Mouse (Mus musculus) ES-Bruce4 (cell line): ENCODE results near the gene Tada1. TPM values are rescaled to one million over a fixed set of nuclear protein-coding genes. Genes with fewer than 3 reads are reported as not detected.

ENCODE experiments used
- H3K27ac ChIP-seq: 2 replicates; pipeline ENCODE4 v1.5.1; 2012; ENCODE audit warnings: low read length, inconsistent platforms; ENCODE audit not compliant: insufficient read depth
- H3K27me3 ChIP-seq: 2 replicates; pipeline ENCODE4 v1.6.1; 2012; ENCODE audit warnings: mild to moderate bottlenecking, low read length, inconsistent platforms; ENCODE audit not compliant: control insufficient read depth, poor library complexity, insufficient read depth, severe bottlenecking
- H3K36me3 ChIP-seq: 2 replicates; pipeline ENCODE4 v1.6.1; 2012; ENCODE audit warnings: inconsistent platforms, mild to moderate bottlenecking, low read length, moderate library complexity; ENCODE audit not compliant: control insufficient read depth, poor library complexity, insufficient read depth, severe bottlenecking
- H3K4me1 ChIP-seq: one replicate; pipeline ENCODE4 v1.8.1; 2011; ENCODE audit warnings: low read length; ENCODE audit not compliant: control insufficient read depth, insufficient read depth
- H3K4me3 ChIP-seq: 2 replicates; pipeline ENCODE4 v1.5.1; 2011; ENCODE audit warnings: low read depth, mild to moderate bottlenecking, low read length
- H3K9ac ChIP-seq: 2 replicates; pipeline ENCODE4 v1.6.1; 2012; ENCODE audit warnings: low read depth, mild to moderate bottlenecking, inconsistent platforms; ENCODE audit not compliant: poor library complexity, severe bottlenecking
- H3K9me3 ChIP-seq: replicated peaks from 2 replicates; pipeline ENCODE4 v1.6.1; 2012; ENCODE audit warnings: mild to moderate bottlenecking, low read length, inconsistent platforms; ENCODE audit not compliant: control insufficient read depth, poor library complexity, insufficient read depth, severe bottlenecking
- CTCF ChIP-seq: IDR thresholded peaks from one replicate; pipeline ENCODE4 v1.8.1; 2011; ENCODE audit warnings: low read depth, low read length
- EP300 ChIP-seq: IDR thresholded peaks from 2 replicates; pipeline ENCODE4 v1.6.1; 2011; ENCODE audit warnings: low read depth, low read length; ENCODE audit not compliant: insufficient read depth
- POLR2A ChIP-seq: IDR thresholded peaks from one replicate; pipeline ENCODE4 v1.8.1; 2011; ENCODE audit warnings: low read length; ENCODE audit not compliant: insufficient read depth
- polyA plus RNA-seq: library from polyadenylated mRNA; stranded (reverse); fragments of >200 nt; gene quantifications from 2 replicates; pipeline ENCODE4 v1.2.4, GENCODE M21; 2011; ENCODE audit warnings: low read depth; ENCODE audit not compliant: missing spikeins, insufficient read depth, insufficient read length

Gene Tada1
- polyA plus RNA-seq, 1 experiment = 3.7 TPM

GRCm38 (mm10) chr1:166401455-166401854 is 22.6 kb downstream of the Tada1 start:
- H3K9me3 ChIP-seq = no peaks in the 10 kb centered on the region
- TF ChIP-seq POLR2A = no peak
- TF ChIP-seq CTCF = no peak
- TF ChIP-seq EP300 = no peak
- H3K4me1 ChIP-seq = no peaks in the 10 kb centered on the region
- no peaks in the 10 kb centered on the region for H3K36me3 ChIP-seq
- H3K27me3 ChIP-seq = no peaks in the 10 kb centered on the region; the same call in 1 of the 2 replicates
- H3K4me3 ChIP-seq = no peak overlapping the region
- no peak overlapping the region for H3K27ac ChIP-seq
- no peak overlapping the region for H3K9ac ChIP-seq

- Histone ChIP-seq H3K36me3 (no peaks in the 10 kb centered on the region), H3K27me3 (no peaks in the 10 kb centered on the region; the same call in 1 of the 2 replicates), H3K9me3 (no peaks in the 10 kb centered on the region), H3K4me1 (no peaks in the 10 kb centered on the region), H3K27ac (no peak overlapping the region), H3K4me3 (no peak overlapping the region), H3K9ac (no peak overlapping the region)
- TF ChIP-seq CTCF (no peak), POLR2A (no peak), EP300 (no peak)
These were observed 23.1 kb downstream of the Tada1 start for GRCm38 (mm10) chr1:166402003-166402402.

- TF ChIP-seq POLR2A (no peak), EP300 (no peak), CTCF (no peak)
- Histone ChIP-seq H3K9me3 (no peaks in the 10 kb centered on the region), H3K27ac (no peak overlapping the region), H3K4me3 (no peak overlapping the region), H3K4me1 (no peaks in the 10 kb centered on the region), H3K9ac (no peak overlapping the region), H3K27me3 (no peaks in the 10 kb centered on the region; the same call in none of the 2 replicates), H3K36me3 (no peaks in the 10 kb centered on the region)
These were observed 24.9 kb downstream of the Tada1 start for GRCm38 (mm10) chr1:166403846-166404245.

- Histone ChIP-seq H3K36me3 (no peaks in the 10 kb centered on the region), H3K4me3 (peak overlapping the region; percentile 18), H3K27ac (no peak overlapping the region), H3K27me3 (peaks cover 13% of the 10 kb centered on the region), H3K9ac (peak overlapping the region; percentile 41), H3K4me1 (no peaks in the 10 kb centered on the region), H3K9me3 (peaks cover 24% of the 10 kb centered on the region)
- TF ChIP-seq CTCF (no peak), EP300 (no peak), POLR2A (no peak)
These were observed 30.3 kb downstream of the Tada1 start for GRCm38 (mm10) chr1:166409177-166409700.

GRCm38 (mm10) chr1:166409701-166410220 is 30.9 kb downstream of the Tada1 start, which contains the start of gene Pogk:
Gene Pogk (minus strand): TSS chr1:166409863.
- H3K9ac ChIP-seq = peak within 1 kb of the TSS; percentile 41
- no peaks in the 10 kb centered on the region for H3K4me1 ChIP-seq
- H3K27ac ChIP-seq = no peak within 1 kb of the TSS
- no peaks in the 10 kb centered on the region for H3K36me3 ChIP-seq
- peaks cover 24% of the 10 kb centered on the region for H3K9me3 ChIP-seq
- H3K4me3 ChIP-seq = peak within 1 kb of the TSS; percentile 45
- TF ChIP-seq CTCF (no peak), EP300 (no peak), POLR2A (no peak)
- peaks cover 13% of the 10 kb centered on the region for H3K27me3 ChIP-seq

- H3K9ac ChIP-seq = no peak overlapping the region
- TF ChIP-seq CTCF = no peak
- no peak for TF ChIP-seq EP300
- TF ChIP-seq POLR2A = no peak
- no peaks in the 10 kb centered on the region for H3K36me3 ChIP-seq
- H3K27ac ChIP-seq = no peak overlapping the region
- peaks cover 13% of the 10 kb centered on the region for H3K27me3 ChIP-seq
- H3K4me1 ChIP-seq = no peaks in the 10 kb centered on the region
- H3K4me3 ChIP-seq = no peak overlapping the region
- peaks cover 24% of the 10 kb centered on the region for H3K9me3 ChIP-seq
These were observed 32.6 kb downstream of the Tada1 start for GRCm38 (mm10) chr1:166411541-166411940.
